Mouse (Mus musculus): ENCODE data around the gene Arpp21.
A peak's percentile ranks its signal among the peaks of the same experiment; 100 is the strongest.

Gene Arpp21

GRCm38 (mm10) chr9:112230716-112231361 lies 4.9 kb downstream of the Arpp21 start:
- no peak for DNase-seq (ENCODE audit: low spot score)

- no peak for DNase-seq (ENCODE audit: low spot score)
These were observed 7.3 kb downstream of the Arpp21 start for GRCm38 (mm10) chr9:112228470-112228869.

GRCm38 (mm10) chr9:112227174-112227573 lies 8.6 kb downstream of the Arpp21 start:
- no peak for DNase-seq (ENCODE audit: low spot score)

GRCm38 (mm10) chr9:112226511-112226910 lies 9.2 kb downstream of the Arpp21 start:
- no peak for DNase-seq (ENCODE audit: low spot score)

- DNase-seq (ENCODE audit: low spot score), result peak; percentile 11
These were observed 10.7 kb downstream of the Arpp21 start for GRCm38 (mm10) chr9:112225046-112225445.

- DNase-seq (ENCODE audit: low spot score), result no peak
These were observed 16.4 kb downstream of the Arpp21 start for GRCm38 (mm10) chr9:112219372-112219771.

- DNase-seq (ENCODE audit: low spot score), result no peak
These were observed 17.5 kb downstream of the Arpp21 start for GRCm38 (mm10) chr9:112218237-112218636.

GRCm38 (mm10) chr9:112217161-112217560 lies 18.6 kb downstream of the Arpp21 start:
- no peak for DNase-seq (ENCODE audit: low spot score)

GRCm38 (mm10) chr9:112215030-112215806 lies 20.5 kb downstream of the Arpp21 start:
- DNase-seq (ENCODE audit: low spot score), result no peak

GRCm38 (mm10) chr9:112213411-112214255 lies 22.1 kb downstream of the Arpp21 start:
- no peak for DNase-seq (ENCODE audit: low spot score)

- no peak for DNase-seq (ENCODE audit: low spot score)
These were observed 25.9 kb downstream of the Arpp21 start for GRCm38 (mm10) chr9:112209803-112210202.

- DNase-seq (ENCODE audit: low spot score), result peak; percentile 87
These were observed 28.0 kb downstream of the Arpp21 start for GRCm38 (mm10) chr9:112207767-112208166.

- no peak for DNase-seq (ENCODE audit: low spot score)
These were observed 37.4 kb downstream of the Arpp21 start for GRCm38 (mm10) chr9:112198296-112198695.

GRCm38 (mm10) chr9:112194049-112194448 lies 41.7 kb downstream of the Arpp21 start:
- no peak for DNase-seq (ENCODE audit: low spot score)

- DNase-seq (ENCODE audit: low spot score), result no peak
These were observed 46.3 kb downstream of the Arpp21 start for GRCm38 (mm10) chr9:112189394-112189793.

- DNase-seq (ENCODE audit: low spot score), result no peak
These were observed 47.3 kb downstream of the Arpp21 start for GRCm38 (mm10) chr9:112188358-112188893.

- no peak for DNase-seq (ENCODE audit: low spot score)
These were observed 48.1 kb downstream of the Arpp21 start for GRCm38 (mm10) chr9:112187667-112188066.

GRCm38 (mm10) chr9:112186336-112187305 lies 49.1 kb downstream of the Arpp21 start:
- DNase-seq (ENCODE audit: low spot score), result no peak

GRCm38 (mm10) chr9:112185746-112186145 lies 50.0 kb downstream of the Arpp21 start:
- DNase-seq (ENCODE audit: low spot score), result no peak

GRCm38 (mm10) chr9:112182738-112183137 lies 53.0 kb downstream of the Arpp21 start:
- DNase-seq (ENCODE audit: low spot score), result no peak

- no peak for DNase-seq (ENCODE audit: low spot score)
These were observed 55.7 kb downstream of the Arpp21 start for GRCm38 (mm10) chr9:112180006-112180405.

All from MN1 (cell line).